Mouse (Mus musculus) kidney, adult 2 months (tissue): ENCODE measurements around the gene Vmn1r121. TPM values are rescaled to one million over a fixed set of nuclear protein-coding genes. Genes with fewer than 3 reads are reported as not detected.
"Not testable (repeated sequence)": the region's sequence is repeated elsewhere in the genome, so short reads cannot be mapped to it uniquely, and the experiment has no call there.

ENCODE experiments used
- DNase-seq: peaks from one replicate; pipeline ENCODE4 v3.0.0; 2021
- H3K27ac ChIP-seq: fragments of 200-500 bp; 2 replicates; pipeline ENCODE4 v1.5.1; 2012; ENCODE audit warnings: low read depth, low read length, control low read depth, inconsistent platforms; ENCODE audit not compliant: insufficient read depth
- H3K27me3 ChIP-seq: fragments of 200-500 bp; replicated peaks from 2 replicates; pipeline ENCODE4 v1.6.1; 2012; ENCODE audit warnings: mild to moderate bottlenecking, moderate library complexity, low read length, inconsistent platforms; ENCODE audit not compliant: control insufficient read depth, insufficient read depth
- H3K36me3 ChIP-seq: fragments of 200-500 bp; 2 replicates; pipeline ENCODE4 v1.6.1; 2012; ENCODE audit warnings: mild to moderate bottlenecking, moderate library complexity, low read length, inconsistent platforms; ENCODE audit not compliant: control insufficient read depth, insufficient read depth
- H3K4me1 ChIP-seq: fragments of 200-500 bp; 2 replicates; pipeline ENCODE4 v1.6.1; 2011; ENCODE audit warnings: low read length; ENCODE audit not compliant: control insufficient read depth, insufficient read depth
- H3K4me3 ChIP-seq: fragments of 200-500 bp; 2 replicates; pipeline ENCODE4 v1.5.1; 2011; ENCODE audit warnings: mild to moderate bottlenecking, low read depth, low read length, control low read depth; ENCODE audit not compliant: insufficient read depth
- WGBS: fragments of 180-500 bp; shearing (Covaris S2); methylation state at CpG from one replicate; pipeline ENCODE4 v1.1.7; 2018; 5-methylcytosine and 5-hydroxymethylcytosine counted together
- polyA plus RNA-seq: library from polyadenylated mRNA; depleted of rRNA; stranded (reverse); fragments of >200 nt; gene quantifications from 2 replicates; pipeline ENCODE4 v1.2.3, GENCODE M21; 2012; rRNA removed

Gene Vmn1r121
- polyA plus RNA-seq: not detected in 2 replicates

- H3K36me3 ChIP-seq, H3K4me1 ChIP-seq, H3K27me3 ChIP-seq, H3K27ac ChIP-seq, H3K4me3 ChIP-seq, DNase-seq: not testable (repeated sequence)
- 69% methylated on average over 5 of the region's 5 CpGs for WGBS
Measured at GRCm38 (mm10) chr7:21098413-21098812, at the start of gene Vmn1r121. Vmn1r121 (minus strand) TSS chr7:21098513.

GRCm38 (mm10) chr7:21134028-21134427 is 35.7 kb upstream of the Vmn1r121 start, which contains the start of gene Vmn1r122:
Vmn1r122 (minus strand) TSS chr7:21134128.
- H3K27ac ChIP-seq, DNase-seq, H3K4me1 ChIP-seq, H3K27me3 ChIP-seq, H3K36me3 ChIP-seq, H3K4me3 ChIP-seq: not testable (repeated sequence)
- WGBS: 72% methylated on average over 3 of the region's 3 CpGs

GRCm38 (mm10) chr7:21053684-21054083 is 44.6 kb downstream of the Vmn1r121 start, which contains the start of gene Vmn1r120:
Vmn1r120 (minus strand) TSS chr7:21053784.
- whole genome bisulfite sequencing: 73% methylated on average over 1 of the region's 1 CpGs

More at GRCm38 (mm10) chr7:21053684-21054083, 44.6 kb downstream of the Vmn1r121 start, which contains the start of gene Vmn1r120:
- H3K27ac ChIP-seq, H3K36me3 ChIP-seq, H3K27me3 ChIP-seq, H3K4me3 ChIP-seq, H3K4me1 ChIP-seq, DNase-seq: not testable (repeated sequence)

Other genes with a start within 250 kb of the Vmn1r121 start
- not detected in 2 replicates for gene Vmn1r116, start 226.3 kb downstream of the Vmn1r121 start, polyA plus RNA-seq
- not detected in 2 replicates for gene Vmn1r117, start 214.4 kb downstream of the Vmn1r121 start, polyA plus RNA-seq
- not detected in 2 replicates for gene Vmn1r118, start 186.2 kb downstream of the Vmn1r121 start, polyA plus RNA-seq
- not detected in 2 replicates for gene Vmn1r119, start 86.1 kb downstream of the Vmn1r121 start, polyA plus RNA-seq
- gene Vmn1r120, start 44.7 kb downstream of the Vmn1r121 start, polyA plus RNA-seq: not detected in 2 replicates
- gene Vmn1r122, start 35.6 kb upstream of the Vmn1r121 start, polyA plus RNA-seq: not detected in 2 replicates
- not detected in 2 replicates for gene Vmn1r123, start 63.7 kb upstream of the Vmn1r121 start, polyA plus RNA-seq
- not detected in 2 replicates for gene Gm5157, start 91.9 kb upstream of the Vmn1r121 start, polyA plus RNA-seq
- not detected in 2 replicates for gene Vmn1r124, start 162.1 kb upstream of the Vmn1r121 start, polyA plus RNA-seq
- not detected in 2 replicates for gene Vmn1r125, start 173.7 kb upstream of the Vmn1r121 start, polyA plus RNA-seq
- not detected in 2 replicates for gene Vmn1r126, start 203.0 kb upstream of the Vmn1r121 start, polyA plus RNA-seq
- gene Vmn1r127, start 221.3 kb upstream of the Vmn1r121 start, polyA plus RNA-seq: not detected in 2 replicates